Mouse (Mus musculus) megakaryocyte-erythroid progenitor cell, adult 5-6 weeks (primary cell): ENCODE data around the gene Prmt3. TPM values are rescaled to one million over a fixed set of nuclear protein-coding genes. Genes with fewer than 3 reads are reported as not detected.

Experiments used
- ATAC-seq: replicated peaks from 2 replicates; pipeline ENCODE4 v1.8.0; 2016; ENCODE audit warnings: mild to moderate bottlenecking, inconsistent platforms; ENCODE audit not compliant: severe bottlenecking, poor library complexity, low FRiP score, low TSS enrichment
- total RNA-seq, 2 experiments: library from RNA; stranded (forward) in 1 of 2; stranded (reverse) in 1 of 2; fragments of 200-1000, 215-1000 nt in 1 of 2; fragments of >200 nt in 1 of 2; fragmentation: Nextera tagmentation in 1 of 2; gene quantifications; 2 replicates each; pipeline ENCODE4 v1.2.3; 2014 to 2017

Prmt3 gene
- total RNA-seq, 2 experiments from 2014 or later, result 72.9 to 84.2 TPM

- no peak for ATAC-seq
Measured at GRCm38 (mm10) chr7:49902003-49902552, 123.9 kb downstream of the Prmt3 start.

GRCm38 (mm10) chr7:49907191-49908171 lies 129.3 kb downstream of the Prmt3 start:
- ATAC-seq, result no peak

Other genes with a start within 250 kb of the Prmt3 start
- gene Dbx1, start 141.5 kb upstream of the Prmt3 start, total RNA-seq (2014; fragmentation: Nextera tagmentation), result not detected in 2 replicates
- gene Dbx1, start 141.5 kb upstream of the Prmt3 start, total RNA-seq (2017), result not detected in 2 replicates
- gene Htatip2, start 19.2 kb upstream of the Prmt3 start, total RNA-seq (2014; fragmentation: Nextera tagmentation), result 30.6 and 40.4 TPM in 2 replicates
- gene Htatip2, start 19.2 kb upstream of the Prmt3 start, total RNA-seq (2017), result 15.4 and 19.0 TPM in 2 replicates
- gene Slc6a5, start 131.8 kb downstream of the Prmt3 start, total RNA-seq (2014; fragmentation: Nextera tagmentation), result not detected in 2 replicates
- gene Slc6a5, start 131.8 kb downstream of the Prmt3 start, total RNA-seq (2017), result not detected in 2 replicates
- not detected in 2 replicates for gene Nell1, start 196.5 kb downstream of the Prmt3 start, total RNA-seq (2014; fragmentation: Nextera tagmentation)
- not detected in 2 replicates for gene Nell1, start 196.5 kb downstream of the Prmt3 start, total RNA-seq (2017)